Mouse (Mus musculus) MEL (cell line): Measurements from ENCODE around the gene Gm19345.

Experiments
- CHD2 ChIP-seq: IDR thresholded peaks from 2 replicates; pipeline ENCODE4 v1.6.1; 2011; ENCODE audit warnings: low read length, improper control_type of control experiment
- CTCF ChIP-seq, 3 experiments: IDR thresholded peaks in 2 of 3; conservative IDR thresholded peaks in 1 of 3; 2 replicates each; pipeline ENCODE4 v1.5.1; 2011 to 2012; ENCODE audit warnings: low read length in 3 of 3, low read depth in 2 of 3, mild to moderate bottlenecking in 2 of 3, improper control_type of control experiment in 1 of 3, inconsistent platforms in 1 of 3, mixed read lengths in 1 of 3, moderate library complexity in 1 of 3; ENCODE audit not compliant: control insufficient read depth in 1 of 3, insufficient read depth in 1 of 3, poor library complexity in 1 of 3, severe bottlenecking in 1 of 3
- EP300 ChIP-seq, 2 experiments: IDR thresholded peaks; 2 replicates each; pipeline ENCODE4 v1.6.1; 2011; ENCODE audit warnings: improper control_type of control experiment in 2 of 2, low read length in 2 of 2, low read depth in 1 of 2, mild to moderate bottlenecking in 1 of 2
- NELFE ChIP-seq: IDR thresholded peaks from 2 replicates; pipeline ENCODE4 v1.6.1; 2011; ENCODE audit warnings: low read depth, low read length, improper control_type of control experiment
- POLR2A ChIP-seq, 2 experiments: IDR thresholded peaks; 2 replicates each; pipeline ENCODE4 v1.6.1; 2011 to 2012; ENCODE audit warnings: low read length in 2 of 2, mild to moderate bottlenecking in 2 of 2, control low read depth in 1 of 2, improper control_type of control experiment in 1 of 2, low read depth in 1 of 2, moderate library complexity in 1 of 2; ENCODE audit not compliant: control insufficient read depth in 1 of 2, insufficient read depth in 1 of 2, poor library complexity in 1 of 2
- POLR2AphosphoS5 ChIP-seq: IDR thresholded peaks from 2 replicates; pipeline ENCODE4 v1.6.1; 2012; ENCODE audit warnings: low read depth, borderline replicate concordance, mild to moderate bottlenecking, inconsistent platforms, low read length, moderate library complexity, mixed read lengths
- SIN3A ChIP-seq: IDR thresholded peaks from 2 replicates; pipeline ENCODE4 v1.6.1; 2012; ENCODE audit warnings: low read length, improper control_type of control experiment, inconsistent platforms
- TCF12 ChIP-seq: IDR thresholded peaks from 2 replicates; pipeline ENCODE4 v1.6.1; 2014; ENCODE audit warnings: low read depth, mild to moderate bottlenecking, inconsistent platforms, low read length, improper control_type of control experiment, moderate library complexity

GRCm38 (mm10) chr7:19822193-19822592, 29.6 kb upstream of the Gm19345 start:
- TF ChIP-seq NELFE (no peak), SIN3A (no peak), POLR2A (IDR thresholded peaks at IDR 0.05; ENCODE audit: control insufficient read depth in 1 of 2, insufficient read depth in 1 of 2, low read depth in 1 of 2, low read length in 2 of 2, poor library complexity in 1 of 2) (no peak), POLR2AphosphoS5 (no peak), CTCF (IDR thresholded peaks at IDR 0.05 in 2 of 3, conservative IDR thresholded peaks at IDR 0.05 in 1 of 3; ENCODE audit: control insufficient read depth in 1 of 3, insufficient read depth in 1 of 3, low read depth in 2 of 3, low read length in 3 of 3, poor library complexity in 1 of 3, severe bottlenecking in 1 of 3) (no peak), EP300 (IDR thresholded peaks at IDR 0.05; ENCODE audit: low read depth in 1 of 2, low read length in 2 of 2) (no peak), CHD2 (no peak), TCF12 (no peak)
